Mouse (Mus musculus) 416B (cell line): Measurements from ENCODE around the gene Rce1.

Experiments
- DNase-seq: peaks from one replicate; pipeline ENCODE4 v3.0.0; 2011; ENCODE audit warnings: low read depth

Gene Rce1

GRCm38 (mm10) chr19:4625179-4625828 is at the start of gene Rce1:
TSS of gene Rce1 (minus strand) at chr19:4625641.
- DNase-seq, result peak; percentile 90

DNA sequence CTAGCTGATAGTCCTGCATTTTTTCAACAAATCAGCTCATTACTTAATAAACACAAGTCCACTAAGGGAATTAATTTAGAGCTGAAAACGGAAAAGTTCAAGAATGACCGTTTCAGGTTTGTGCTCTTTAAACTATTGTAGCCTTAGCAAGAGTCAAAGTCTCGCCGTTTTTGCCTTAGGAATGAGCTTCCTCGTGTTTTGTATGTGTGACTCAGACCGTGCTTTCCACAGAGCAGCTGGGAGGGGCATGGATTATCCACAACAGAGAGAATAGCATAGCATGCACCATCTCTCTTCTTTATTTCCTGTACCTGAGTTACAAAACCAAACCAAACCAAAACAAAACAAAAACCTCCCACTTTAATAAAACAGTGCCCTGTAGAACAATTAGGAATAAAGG is 47.0 kb upstream of the Rce1 start:
- DNase-seq, result no peak

DNA sequence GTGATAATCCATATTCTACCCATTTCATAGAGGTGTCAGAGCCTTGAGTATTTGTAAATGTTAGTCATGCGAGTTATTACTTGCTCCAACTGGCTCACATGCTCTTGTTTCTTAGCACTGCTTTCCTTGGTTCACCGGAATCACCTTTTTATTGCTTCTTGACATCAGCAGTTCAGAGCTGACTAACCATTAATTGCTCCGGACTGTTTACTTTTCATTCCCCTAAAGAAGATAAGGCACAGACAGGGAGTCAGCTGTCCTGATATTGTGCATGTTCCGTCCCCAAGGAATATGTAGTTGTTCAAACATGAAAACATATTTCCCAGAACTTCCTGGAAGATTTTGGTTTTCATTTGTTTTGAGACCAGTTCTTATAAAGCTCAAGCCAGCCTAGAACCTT is 45.3 kb upstream of the Rce1 start:
- no peak for DNase-seq

GRCm38 (mm10) chr19:4666815-4667214 is 41.4 kb upstream of the Rce1 start:
- DNase-seq, result peak; percentile 25

GRCm38 (mm10) chr19:4658156-4658555 is 32.7 kb upstream of the Rce1 start:
- DNase-seq, result no peak

- DNase-seq, result no peak
These were observed 21.6 kb upstream of the Rce1 start for GRCm38 (mm10) chr19:4646917-4647492.

DNA sequence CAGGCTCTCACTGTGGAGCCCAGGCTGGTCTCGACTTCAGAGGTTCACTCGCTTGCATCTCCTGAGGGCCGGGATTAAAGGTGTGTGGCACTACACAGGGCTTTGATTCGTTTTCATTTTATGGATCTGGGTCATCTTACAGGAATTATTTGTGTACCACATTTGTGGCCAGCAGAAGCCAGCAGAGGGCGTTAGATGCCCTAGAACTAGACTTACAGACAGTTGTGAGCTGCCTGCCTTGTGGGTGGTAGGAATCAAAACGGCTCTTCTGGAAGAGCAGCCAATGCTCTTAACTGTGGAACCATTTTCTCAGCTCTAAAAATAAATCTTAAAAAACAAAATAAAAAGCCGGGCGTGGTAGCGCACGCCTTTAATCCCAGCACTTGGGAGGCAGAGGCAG is 18.8 kb upstream of the Rce1 start:
- peak; percentile 58 for DNase-seq

- no peak for DNase-seq
These were observed 10.5 kb upstream of the Rce1 start for GRCm38 (mm10) chr19:4635986-4636385.

DNA sequence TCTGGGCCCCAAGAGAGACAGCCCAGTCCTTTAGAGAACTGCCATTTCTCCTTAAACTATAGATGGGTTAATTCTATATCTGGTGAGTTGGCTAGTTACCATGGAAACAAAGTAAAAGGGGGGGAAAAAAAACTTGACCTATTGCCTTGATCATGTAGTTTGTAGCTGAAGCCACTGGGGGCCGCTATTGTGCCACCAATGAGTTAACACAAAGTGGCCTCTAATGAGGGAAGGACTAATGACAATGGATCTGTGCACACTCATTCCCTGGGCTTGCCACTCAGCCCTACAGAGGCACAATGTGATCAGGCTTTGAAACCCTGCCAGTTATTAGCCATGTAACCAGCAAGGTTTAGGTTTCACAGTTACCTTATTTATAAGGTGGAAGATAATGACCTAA is 3.4 kb upstream of the Rce1 start:
- peak; percentile 80 for DNase-seq

- DNase-seq, result no peak
These were observed 541 bp upstream of the Rce1 start for GRCm38 (mm10) chr19:4625829-4626535.

DNA sequence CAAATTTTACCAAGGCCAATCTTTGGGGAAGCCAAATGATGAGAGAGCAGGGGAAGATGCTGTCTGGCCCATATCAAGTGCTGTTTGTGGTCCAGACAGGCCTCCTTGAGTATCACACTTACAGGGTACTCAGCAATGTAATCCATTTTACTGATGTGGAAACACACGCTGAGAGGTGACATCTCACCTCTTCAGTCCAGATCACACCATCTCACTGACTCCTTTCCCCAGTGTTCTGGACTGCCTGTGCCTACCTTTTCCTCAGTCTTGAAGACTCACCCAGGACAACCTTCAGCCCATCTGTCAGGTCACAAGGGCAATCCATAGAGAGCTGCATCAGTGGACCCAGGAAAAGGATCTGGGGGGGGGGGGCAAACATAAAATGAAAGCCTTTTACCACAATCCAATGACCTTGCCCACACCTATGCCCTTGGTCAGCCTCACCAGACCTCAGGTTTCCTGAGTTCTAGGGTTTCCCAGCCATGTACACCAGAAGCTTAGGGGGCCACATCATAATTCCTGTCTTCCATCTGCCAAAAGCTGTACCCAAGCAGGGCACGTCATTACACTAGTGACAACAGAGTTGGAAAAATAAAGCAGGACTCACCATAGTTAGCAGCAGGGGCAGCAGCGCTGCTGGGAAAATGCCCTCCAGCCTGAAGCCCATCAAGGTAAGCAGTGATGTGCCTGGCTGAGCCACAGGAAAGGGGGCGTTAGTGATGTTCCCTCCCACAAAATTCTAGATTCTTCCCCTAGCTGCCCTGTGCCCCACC is 849 bp downstream of the Rce1 start:
- no peak for DNase-seq

- no peak for DNase-seq
These were observed 1.4 kb downstream of the Rce1 start for GRCm38 (mm10) chr19:4624006-4624405.

GRCm38 (mm10) chr19:4623419-4623818 is 2.0 kb downstream of the Rce1 start:
- no peak for DNase-seq

- no peak for DNase-seq
These were observed 2.7 kb downstream of the Rce1 start for GRCm38 (mm10) chr19:4622780-4623179.

- no peak for DNase-seq
These were observed 4.7 kb downstream of the Rce1 start for GRCm38 (mm10) chr19:4620721-4621120.

GRCm38 (mm10) chr19:4619461-4619860 is 6.0 kb downstream of the Rce1 start:
- no peak for DNase-seq

DNA sequence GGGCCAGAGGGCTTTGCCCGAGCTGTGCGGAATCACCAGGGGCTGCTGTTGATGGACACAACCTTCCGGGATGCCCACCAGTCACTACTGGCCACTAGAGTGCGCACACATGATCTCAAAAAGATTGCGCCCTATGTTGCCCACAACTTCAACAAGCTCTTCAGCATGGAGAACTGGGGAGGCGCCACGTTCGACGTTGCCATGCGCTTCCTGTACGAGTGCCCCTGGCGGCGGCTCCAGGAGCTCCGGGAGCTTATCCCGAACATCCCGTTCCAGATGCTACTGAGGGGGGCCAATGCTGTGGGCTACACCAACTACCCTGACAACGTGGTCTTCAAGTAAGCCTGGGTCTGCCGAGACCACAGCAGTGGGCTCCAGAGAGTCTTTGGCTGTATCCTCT is 7.3 kb downstream of the Rce1 start:
- no peak for DNase-seq

DNA sequence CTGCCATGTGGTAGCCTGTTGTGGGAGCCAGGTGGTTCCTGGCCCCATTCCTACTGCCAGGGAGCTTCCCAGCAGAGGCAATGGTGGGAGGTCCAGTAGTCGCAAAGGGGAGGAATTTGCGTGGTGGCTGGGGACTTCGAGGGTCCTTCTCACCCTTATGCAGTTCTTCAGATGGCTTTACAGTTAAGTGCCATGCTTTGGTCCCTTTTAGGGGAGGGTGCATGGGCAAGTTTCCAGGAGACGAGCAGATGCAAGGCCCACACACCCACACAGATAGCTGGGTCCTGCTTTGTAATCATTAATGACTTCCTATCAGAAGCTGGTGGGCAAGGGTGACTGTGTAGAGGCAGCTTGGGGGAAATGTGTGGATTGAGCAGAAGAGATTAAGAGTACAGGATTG is 8.9 kb downstream of the Rce1 start:
- DNase-seq, result no peak

DNA sequence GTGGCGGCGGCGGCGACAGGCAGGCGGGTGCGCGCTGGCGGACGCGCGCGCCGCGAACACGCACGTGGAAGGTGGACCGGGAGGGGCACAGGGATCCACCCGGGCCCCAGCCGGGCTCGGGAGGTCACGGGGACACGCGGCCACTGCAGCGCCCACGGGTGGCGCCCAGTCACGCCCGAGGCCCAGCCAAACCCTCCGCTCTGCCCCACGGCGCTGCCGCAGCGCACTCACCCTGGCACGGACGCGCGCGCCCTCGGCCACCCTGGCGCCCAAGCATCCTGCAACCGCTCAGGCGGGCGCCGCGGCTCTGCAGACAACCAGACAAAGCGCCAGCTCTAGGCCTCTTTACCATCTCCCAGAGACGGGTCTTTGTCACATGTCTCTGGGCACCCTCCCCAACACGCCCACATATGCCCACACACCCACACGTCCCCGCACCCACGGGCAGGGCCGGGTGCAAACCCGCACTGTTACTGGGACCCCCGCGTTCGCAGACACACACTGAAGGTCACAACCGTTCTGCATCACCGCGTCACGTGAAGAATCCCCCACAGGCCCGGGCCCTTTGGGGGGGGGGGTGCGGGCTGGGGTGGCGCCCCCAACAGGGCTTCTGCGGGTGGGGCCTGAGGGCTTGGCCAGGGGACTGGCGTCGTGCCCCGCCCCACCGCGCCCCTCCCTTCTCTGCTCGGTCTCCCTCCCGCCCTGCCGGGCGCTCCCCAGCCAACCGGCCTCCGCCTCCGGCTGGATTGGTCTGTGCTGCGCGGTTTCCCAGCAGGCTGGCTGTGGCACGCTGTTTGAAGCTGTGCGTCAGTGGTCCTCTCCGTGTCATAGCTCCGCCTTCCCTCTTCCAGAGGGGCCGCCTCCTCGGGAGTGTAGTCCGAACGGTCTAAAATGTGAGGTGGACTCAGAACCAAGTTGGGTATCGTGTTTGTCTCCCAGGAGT is 10.0 kb downstream of the Rce1 start, which contains the start of gene Lrfn4:
TSS of gene Lrfn4 (minus strand) at position 517 of the 943 bp plus-strand sequence.
- no peak for DNase-seq

DNA sequence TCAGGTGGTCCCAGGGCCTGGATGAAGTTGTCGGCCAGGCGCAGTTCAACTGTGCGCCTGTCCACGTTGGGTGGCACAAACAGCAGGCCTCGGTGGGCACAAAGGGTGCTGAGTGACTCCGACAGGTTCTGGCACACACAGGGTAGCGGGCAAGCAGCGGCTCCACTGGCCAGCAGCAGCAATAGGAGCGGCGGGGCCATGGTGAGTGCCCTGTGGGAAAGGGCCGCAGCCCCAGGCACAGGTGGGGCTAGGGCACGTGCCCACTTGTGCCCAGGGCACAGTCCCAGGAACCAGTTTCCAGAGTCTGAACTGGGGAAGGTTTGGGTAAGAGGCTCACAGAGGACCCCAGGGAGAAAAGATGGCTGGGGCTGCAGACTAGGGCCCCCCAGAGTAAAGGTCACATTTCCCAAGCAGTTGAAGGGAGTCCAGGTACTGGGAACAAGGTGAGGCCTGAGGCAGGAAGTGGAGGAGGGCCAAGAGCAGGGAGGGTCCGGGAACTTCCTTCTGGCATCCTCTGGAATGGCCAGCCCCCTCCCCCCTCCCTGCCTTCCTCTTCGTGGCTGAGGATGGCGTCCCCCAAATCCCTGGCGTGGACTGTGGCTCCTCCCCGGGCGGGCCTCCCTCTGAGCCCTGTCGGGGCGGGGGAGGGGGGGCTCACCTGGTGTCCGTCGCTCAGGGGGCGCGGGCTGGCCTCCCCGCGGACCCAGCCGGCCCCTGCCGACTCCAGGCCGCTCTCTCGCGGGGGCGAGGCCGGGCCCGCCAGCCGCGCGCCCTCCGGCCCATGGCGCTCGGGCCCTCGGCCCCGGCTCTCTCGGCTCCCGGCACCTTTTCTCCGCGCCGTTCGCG is 10.9 kb downstream of the Rce1 start:
- DNase-seq, result no peak
